Mouse (Mus musculus) splenic B cell, adult 2 months (primary cell): Measurements from ENCODE around the gene Mrpl43.
A peak's percentile ranks its signal among the peaks of the same experiment; 100 is the strongest.

ENCODE experiments used
- DNase-seq: peaks from one replicate; pipeline ENCODE4 v3.0.0-alpha.2; 2011; ENCODE audit warnings: low read depth, low spot score
- H3K27me3 ChIP-seq: 2 replicates; pipeline ENCODE4 v1.6.1; 2012; ENCODE audit warnings: mild to moderate bottlenecking, low read length, moderate library complexity, mixed read lengths; ENCODE audit not compliant: control insufficient read depth, poor library complexity, insufficient read depth, severe bottlenecking
- H3K36me3 ChIP-seq: 2 replicates; pipeline ENCODE4 v1.6.1; 2012; ENCODE audit warnings: mild to moderate bottlenecking, low read length, moderate library complexity, mixed read lengths; ENCODE audit not compliant: control insufficient read depth, poor library complexity, insufficient read depth, severe bottlenecking

The Mrpl43 gene

GRCm38 (mm10) chr19:45036867-45037266 lies 30.6 kb upstream of the Mrpl43 start:
- H3K36me3 ChIP-seq, result no peaks in the 10 kb centered on the region
- H3K27me3 ChIP-seq, result no peaks in the 10 kb centered on the region
- DNase-seq, result peak; percentile 66

- no peaks in the 10 kb centered on the region for H3K27me3 ChIP-seq
- peak; percentile 33 for DNase-seq
Observed at GRCm38 (mm10) chr19:45032570-45033332, 26.5 kb upstream of the Mrpl43 start.

GRCm38 (mm10) chr19:45031780-45032179 lies 25.5 kb upstream of the Mrpl43 start:
- H3K27me3 ChIP-seq, result no peaks in the 10 kb centered on the region
- DNase-seq, result peak; percentile 78
- no peaks in the 10 kb centered on the region for H3K36me3 ChIP-seq

More at GRCm38 (mm10) chr19:45032570-45033332, 26.5 kb upstream of the Mrpl43 start:
- H3K36me3 ChIP-seq, result no peaks in the 10 kb centered on the region

- no peaks in the 10 kb centered on the region for H3K27me3 ChIP-seq
- H3K36me3 ChIP-seq, result no peaks in the 10 kb centered on the region
- peak; percentile 86 for DNase-seq
Observed at GRCm38 (mm10) chr19:45030746-45031693, 24.8 kb upstream of the Mrpl43 start.

- no peaks in the 10 kb centered on the region for H3K27me3 ChIP-seq
- DNase-seq, result peak; percentile 81
Observed at GRCm38 (mm10) chr19:45030111-45030510, 23.9 kb upstream of the Mrpl43 start.

GRCm38 (mm10) chr19:45029571-45029970 lies 23.3 kb upstream of the Mrpl43 start:
- no peaks in the 10 kb centered on the region for H3K36me3 ChIP-seq
- no peak for DNase-seq
- H3K27me3 ChIP-seq, result no peaks in the 10 kb centered on the region

More at GRCm38 (mm10) chr19:45030111-45030510, 23.9 kb upstream of the Mrpl43 start:
- no peaks in the 10 kb centered on the region for H3K36me3 ChIP-seq

GRCm38 (mm10) chr19:45028746-45029145 lies 22.5 kb upstream of the Mrpl43 start:
- no peak for DNase-seq
- H3K27me3 ChIP-seq, result no peaks in the 10 kb centered on the region
- H3K36me3 ChIP-seq, result no peaks in the 10 kb centered on the region

GRCm38 (mm10) chr19:45027848-45028247 lies 21.6 kb upstream of the Mrpl43 start:
- H3K27me3 ChIP-seq, result no peaks in the 10 kb centered on the region
- H3K36me3 ChIP-seq, result no peaks in the 10 kb centered on the region
- DNase-seq, result no peak

GRCm38 (mm10) chr19:45026958-45027670 lies 20.9 kb upstream of the Mrpl43 start:
- H3K36me3 ChIP-seq, result no peaks in the 10 kb centered on the region
- DNase-seq, result no peak
- H3K27me3 ChIP-seq, result no peaks in the 10 kb centered on the region

- no peaks in the 10 kb centered on the region for H3K27me3 ChIP-seq
- H3K36me3 ChIP-seq, result no peaks in the 10 kb centered on the region
- no peak for DNase-seq
Observed at GRCm38 (mm10) chr19:45025937-45026568, 19.8 kb upstream of the Mrpl43 start.

GRCm38 (mm10) chr19:45024775-45025174 lies 18.5 kb upstream of the Mrpl43 start:
- no peaks in the 10 kb centered on the region for H3K27me3 ChIP-seq
- DNase-seq, result no peak
- H3K36me3 ChIP-seq, result no peaks in the 10 kb centered on the region

- Histone ChIP-seq H3K27me3 (no peaks in the 10 kb centered on the region), H3K36me3 (no peaks in the 10 kb centered on the region)
- no peak for DNase-seq
Observed at GRCm38 (mm10) chr19:45023993-45024392, 17.8 kb upstream of the Mrpl43 start.

- H3K27me3 ChIP-seq, result no peaks in the 10 kb centered on the region; the same call in 1 of the 2 replicates
- no peaks in the 10 kb centered on the region for H3K36me3 ChIP-seq
- no peak for DNase-seq
Observed at GRCm38 (mm10) chr19:45021362-45021761, 15.1 kb upstream of the Mrpl43 start.

- H3K36me3 ChIP-seq, result no peaks in the 10 kb centered on the region
- no peaks in the 10 kb centered on the region; the same call in 1 of the 2 replicates for H3K27me3 ChIP-seq
- DNase-seq, result no peak
Observed at GRCm38 (mm10) chr19:45020348-45020747, 14.1 kb upstream of the Mrpl43 start.
